Mouse (Mus musculus) left cerebral cortex, postnatal 36 days (tissue): ENCODE results near the gene Dpt. TPM values are rescaled to one million over a fixed set of nuclear protein-coding genes. Genes with fewer than 3 reads are reported as not detected.

ENCODE experiments used
- total RNA-seq, 2 experiments: library from RNA; stranded (reverse); gene quantifications; 2 replicates each; pipeline ENCODE4 v1.2.3; 2021

The Dpt gene
- total RNA-seq, 2 experiments from 2014 or later = 0.30 to 0.45 TPM

Other genes starting within 250 kb of the Dpt start
- gene Xcl1, start 138.9 kb downstream of the Dpt start, total RNA-seq = not detected